Mouse (Mus musculus): Measurements from ENCODE around the gene Gm10322. TPM values are rescaled to one million over a fixed set of nuclear protein-coding genes. Genes with fewer than 3 reads are reported as not detected.

The Gm10322 gene
- total and polyA plus RNA-seq, 3 experiments = not detected

DNA sequence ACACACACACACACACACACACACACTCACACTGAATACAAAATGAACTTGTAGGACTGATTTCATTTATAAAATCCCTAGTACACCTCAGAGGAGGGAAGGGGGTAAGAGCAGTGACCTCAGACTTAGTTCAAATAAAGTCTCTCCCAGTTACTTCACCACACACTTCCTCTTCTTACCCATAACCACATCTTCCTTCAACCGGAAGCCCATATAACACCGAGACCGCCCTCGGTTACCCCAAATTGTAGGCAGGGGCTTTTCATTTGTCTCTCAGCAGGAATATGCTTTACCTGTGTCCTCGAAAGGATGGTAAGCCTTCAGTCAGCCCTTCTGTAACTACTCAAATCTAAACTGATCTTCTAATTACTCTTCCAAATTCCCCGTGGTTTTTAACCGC is 26.4 kb upstream of the Gm10322 start:
- Histone ChIP-seq H3K9ac (ENCODE audit: insufficient read depth, low read depth) (peak overlapping the region; percentile 10; the same call in 1 of the 2 replicates), H3K4me3 (replicated peaks in 1 of 3; ENCODE audit: low read depth in 2 of 3, low read length in 2 of 3, poor library complexity in 1 of 3) (peak overlapping the region in 1 of 3 experiments; percentile 32)

DNA sequence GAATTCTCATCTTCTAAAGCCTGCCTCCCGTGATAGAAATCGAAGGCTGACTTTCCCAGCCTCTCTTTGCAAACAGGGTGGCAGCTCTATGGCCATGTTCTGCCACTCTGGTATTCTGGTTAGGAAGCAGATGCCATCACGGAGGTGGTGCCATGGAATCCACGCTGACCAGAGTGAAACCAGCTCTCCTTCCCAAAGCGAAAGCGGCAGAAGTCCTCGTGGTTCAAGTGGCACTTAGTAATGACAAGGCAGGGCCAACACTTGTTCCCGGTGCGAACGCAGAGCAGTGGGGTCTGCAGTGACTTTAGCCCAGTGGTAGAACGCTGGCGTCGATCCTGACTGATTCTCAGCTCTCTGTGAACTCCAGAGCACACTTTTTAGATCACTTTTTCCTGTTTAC is 26.0 kb upstream of the Gm10322 start:
- no peak for DNase-seq (ENCODE audit: extremely low read depth)
- dilution Hi-C loops (cut with MboI; ENCODE audit: extremely low pct_ligation_motif_present, extremely low pct_unique_long_range_greater_than_20kb, low sequenced_read_pairs) = no loop called here
- Histone ChIP-seq H3K9me3 (replicated peaks; ENCODE audit: low read length) (no peaks in the 10 kb centered on the region), H3K9ac (ENCODE audit: insufficient read depth, low read depth) (peak overlapping the region; percentile 10; the same call in 1 of the 2 replicates), H3K4me2 (ENCODE audit: insufficient read depth, low read depth, poor library complexity, severe bottlenecking) (peak overlapping the region; percentile 59), H3K4me1 (ENCODE audit: control insufficient read depth in 1 of 2, insufficient read depth in 2 of 2) (peaks cover 15 to 36% of the 10 kb centered on the region in 2 experiments), H3K27me3 (replicated peaks) (no peaks in the 10 kb centered on the region), H3K27ac (ENCODE audit: insufficient read depth, low read depth) (no peak overlapping the region), H3K4me3 (replicated peaks in 1 of 3; ENCODE audit: low read depth in 2 of 3, low read length in 2 of 3, poor library complexity in 1 of 3) (peak overlapping the region in 1 of 3 experiments; percentile 32), H3K79me2 (replicated peaks; ENCODE audit: control insufficient read depth, extremely low read depth, insufficient read depth, poor library complexity, severe bottlenecking) (no peaks in the 10 kb centered on the region), H3K36me3 (replicated peaks in 1 of 2; ENCODE audit: control insufficient read depth in 1 of 2, insufficient read depth in 1 of 2, low read length in 1 of 2) (peaks cover 0 to 2% of the 10 kb centered on the region in 2 experiments)
- TF ChIP-seq USF1 (IDR thresholded peaks at IDR 0.05; ENCODE audit: low read depth, low read length) (no peak), ELF1 (IDR thresholded peaks at IDR 0.05; ENCODE audit: low read depth, low read length) (no peak), ZNF384 (IDR thresholded peaks at IDR 0.05; ENCODE audit: low read depth, low read length) (no peak), TBP (conservative IDR thresholded peaks at IDR 0.05; ENCODE audit: low read depth, low read length) (no peak), MXI1 (IDR thresholded peaks at IDR 0.05; ENCODE audit: low read depth, low read length) (no peak), USF2 (conservative IDR thresholded peaks at IDR 0.05; ENCODE audit: low read depth, low read length) (no peak), ETS1 (conservative IDR thresholded peaks at IDR 0.05; ENCODE audit: low read depth, low read length) (no peak)
- in situ Hi-C loops (cut with MboI; ENCODE audit: low pct_ligation_motif_present, low pct_unique_long_range_greater_than_20kb, low sequenced_read_pairs) = no loop called here

More for the DNA sequence above, 26.4 kb upstream of the Gm10322 start:
- H3K9me3 ChIP-seq (replicated peaks; ENCODE audit: low read length) = no peaks in the 10 kb centered on the region
- peaks cover 14 to 33% of the 10 kb centered on the region in 2 experiments for H3K4me1 ChIP-seq (ENCODE audit: control insufficient read depth in 1 of 2, insufficient read depth in 2 of 2)
- DNase-seq (ENCODE audit: extremely low read depth) = peak; percentile 40
- dilution Hi-C loops (cut with MboI; ENCODE audit: extremely low pct_ligation_motif_present, extremely low pct_unique_long_range_greater_than_20kb, low sequenced_read_pairs) (no loop called here), in situ Hi-C loops (cut with MboI; ENCODE audit: low pct_ligation_motif_present, low pct_unique_long_range_greater_than_20kb, low sequenced_read_pairs) (no loop called here)
- H3K79me2 ChIP-seq (replicated peaks; ENCODE audit: control insufficient read depth, extremely low read depth, insufficient read depth, poor library complexity, severe bottlenecking) = no peaks in the 10 kb centered on the region
- peaks cover 0 to 2% of the 10 kb centered on the region in 2 experiments for H3K36me3 ChIP-seq (replicated peaks in 1 of 2; ENCODE audit: control insufficient read depth in 1 of 2, insufficient read depth in 1 of 2, low read length in 1 of 2)
- no peak for TF ChIP-seq CHD2 (IDR thresholded peaks at IDR 0.05; ENCODE audit: low read length)
- TF ChIP-seq EP300 (IDR thresholded peaks at IDR 0.05; ENCODE audit: low read length) = peak; percentile 11; the same call in 1 of the 2 replicates
- 0 out of 2 replicates have a peak, but pooled peaks have one; percentile 55 for TF ChIP-seq ELF1 (IDR thresholded peaks at IDR 0.05; ENCODE audit: low read depth, low read length)
- peak overlapping the region; percentile 59 for H3K4me2 ChIP-seq (ENCODE audit: insufficient read depth, low read depth, poor library complexity, severe bottlenecking)
- no peaks in the 10 kb centered on the region for H3K27me3 ChIP-seq (replicated peaks)
- no peak overlapping the region for H3K27ac ChIP-seq (ENCODE audit: insufficient read depth, low read depth)

DNA sequence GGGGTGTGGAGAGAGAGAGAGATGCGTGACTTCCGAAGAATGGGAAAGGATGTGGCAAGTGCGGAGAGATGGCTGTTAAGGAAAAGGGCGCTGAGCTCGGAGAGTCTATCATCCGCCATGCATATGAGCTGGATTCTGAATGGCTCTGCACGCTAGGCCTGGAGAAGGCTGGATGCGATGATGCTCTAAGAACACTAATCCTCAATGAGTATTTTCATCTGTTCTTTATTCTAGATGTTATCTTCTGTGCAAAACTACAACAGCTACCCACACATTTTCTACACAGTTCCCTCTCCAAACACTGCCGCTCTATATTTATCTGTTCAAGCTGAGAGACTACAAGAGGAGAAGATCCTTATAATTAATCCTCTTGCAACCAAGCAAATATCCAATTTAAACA is 25.3 kb upstream of the Gm10322 start:
- TF ChIP-seq MAX (IDR thresholded peaks at IDR 0.05; ENCODE audit: low read length) = no peak
- no peak for TF ChIP-seq NELFE (IDR thresholded peaks at IDR 0.05; ENCODE audit: low read depth, low read length)
- no peak for TF ChIP-seq ZKSCAN1 (IDR thresholded peaks at IDR 0.05; ENCODE audit: borderline replicate concordance, low read depth, low read length)
- TF ChIP-seq USF2 (conservative IDR thresholded peaks at IDR 0.05; ENCODE audit: low read depth, low read length) = no peak
- no peak for TF ChIP-seq EP300 (IDR thresholded peaks at IDR 0.05; ENCODE audit: low read length)
- no peak for TF ChIP-seq IRF4 (IDR thresholded peaks at IDR 0.05; ENCODE audit: low read depth, low read length)
- Histone ChIP-seq H3K4me3 (replicated peaks in 1 of 3; ENCODE audit: low read depth in 2 of 3, low read length in 2 of 3, poor library complexity in 1 of 3) (no peak overlapping the region), H3K79me2 (replicated peaks; ENCODE audit: control insufficient read depth, extremely low read depth, insufficient read depth, poor library complexity, severe bottlenecking) (no peaks in the 10 kb centered on the region), H3K27me3 (replicated peaks) (no peaks in the 10 kb centered on the region), H3K4me2 (ENCODE audit: insufficient read depth, low read depth, poor library complexity, severe bottlenecking) (no peak overlapping the region), H3K36me3 (replicated peaks in 1 of 2; ENCODE audit: control insufficient read depth in 1 of 2, insufficient read depth in 1 of 2, low read length in 1 of 2) (peaks cover 0 to 2% of the 10 kb centered on the region in 2 experiments), H3K9ac (ENCODE audit: insufficient read depth, low read depth) (no peak overlapping the region), H3K4me1 (ENCODE audit: control insufficient read depth in 1 of 2, insufficient read depth in 2 of 2) (peaks cover 15 to 37% of the 10 kb centered on the region in 2 experiments), H3K27ac (ENCODE audit: insufficient read depth, low read depth) (no peak overlapping the region), H3K9me3 (replicated peaks; ENCODE audit: low read length) (no peaks in the 10 kb centered on the region)
- no peak for DNase-seq (ENCODE audit: extremely low read depth)
- in situ Hi-C loops (cut with MboI; ENCODE audit: low pct_ligation_motif_present, low pct_unique_long_range_greater_than_20kb, low sequenced_read_pairs) (no loop called here), dilution Hi-C loops (cut with MboI; ENCODE audit: extremely low pct_ligation_motif_present, extremely low pct_unique_long_range_greater_than_20kb, low sequenced_read_pairs) (no loop called here)
